Mouse (Mus musculus): Measurements from ENCODE around the gene Tjap1. TPM values are rescaled to one million over a fixed set of nuclear protein-coding genes. Genes with fewer than 3 reads are reported as not detected.

The Tjap1 gene
- polyA plus RNA-seq (2015; fragmentation: Illumina TruSeq; extraction: RNeasy Lipid Tissue Mini Kit (QIAGEN cat#74804); ENCODE audit: low read depth, low replicate concordance): 31.4 TPM

DNA sequence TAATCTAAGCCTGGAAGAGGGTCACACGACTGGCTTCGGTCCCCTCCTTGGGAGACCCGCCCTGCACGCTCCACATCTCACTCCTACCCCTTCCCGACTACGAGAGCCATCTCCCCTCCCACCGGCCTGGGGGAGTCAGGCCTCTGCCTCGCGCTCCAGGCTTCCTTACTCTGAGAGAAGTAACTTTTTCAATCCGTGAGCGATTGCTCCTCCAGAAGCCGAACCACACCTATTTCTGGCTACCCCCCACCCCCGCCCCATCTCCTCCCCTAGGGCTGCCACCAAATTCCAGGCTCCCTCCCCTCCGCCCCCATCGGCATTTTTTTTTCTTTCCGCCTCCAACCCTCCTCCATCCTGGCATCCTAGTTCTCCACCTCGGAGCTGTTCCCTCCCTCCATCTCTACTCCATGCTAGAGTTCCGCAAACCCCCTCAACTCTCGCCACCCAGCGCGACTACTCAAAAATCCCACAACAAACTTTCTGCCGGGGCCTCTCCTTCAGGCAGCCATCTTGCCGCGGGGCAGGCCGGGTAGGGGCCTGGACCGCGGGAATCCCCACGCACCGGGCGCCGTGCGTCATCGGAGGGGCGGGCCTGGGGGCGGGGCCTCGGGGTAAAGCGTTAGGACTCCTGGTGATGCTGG is at the start of gene Tjap1:
TSS of gene Tjap1 (minus strand) at position 544 of the 641 bp plus-strand sequence.

DNA sequence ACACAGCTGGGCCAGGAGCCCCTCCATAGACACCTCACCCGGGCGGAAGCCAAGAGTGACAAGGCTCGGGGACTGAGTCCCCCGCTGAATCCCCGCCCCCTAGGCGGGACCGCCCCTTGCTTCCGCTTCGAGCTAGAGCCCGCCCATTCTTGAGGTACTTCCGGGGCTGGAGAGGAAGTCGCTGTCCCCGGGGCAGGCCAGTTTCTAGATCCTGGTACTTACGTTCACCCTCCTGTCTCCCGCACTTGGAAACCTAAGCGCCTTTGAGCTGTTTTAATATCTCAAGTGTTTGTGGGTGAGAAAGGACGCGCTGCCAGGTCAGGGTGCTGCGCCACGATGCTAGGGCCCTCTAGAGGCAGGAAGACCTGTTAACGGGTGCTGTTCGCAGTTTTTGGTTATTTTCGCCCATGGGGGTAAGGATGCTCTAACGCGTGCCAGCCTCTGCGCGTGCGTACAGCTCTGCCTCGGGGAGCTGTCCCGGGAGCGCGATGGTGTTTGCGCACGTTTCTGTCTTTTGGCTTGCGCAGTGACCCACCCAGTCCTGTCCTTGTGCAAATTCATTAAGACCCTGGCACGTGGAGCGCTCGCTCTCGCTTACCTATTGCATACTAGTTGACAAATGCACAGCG is 45.2 kb upstream of the Tjap1 start, which contains the start of gene Abcc10:
TSS of gene Abcc10 (minus strand) at position 447 of the 629 bp plus-strand sequence.

DNA sequence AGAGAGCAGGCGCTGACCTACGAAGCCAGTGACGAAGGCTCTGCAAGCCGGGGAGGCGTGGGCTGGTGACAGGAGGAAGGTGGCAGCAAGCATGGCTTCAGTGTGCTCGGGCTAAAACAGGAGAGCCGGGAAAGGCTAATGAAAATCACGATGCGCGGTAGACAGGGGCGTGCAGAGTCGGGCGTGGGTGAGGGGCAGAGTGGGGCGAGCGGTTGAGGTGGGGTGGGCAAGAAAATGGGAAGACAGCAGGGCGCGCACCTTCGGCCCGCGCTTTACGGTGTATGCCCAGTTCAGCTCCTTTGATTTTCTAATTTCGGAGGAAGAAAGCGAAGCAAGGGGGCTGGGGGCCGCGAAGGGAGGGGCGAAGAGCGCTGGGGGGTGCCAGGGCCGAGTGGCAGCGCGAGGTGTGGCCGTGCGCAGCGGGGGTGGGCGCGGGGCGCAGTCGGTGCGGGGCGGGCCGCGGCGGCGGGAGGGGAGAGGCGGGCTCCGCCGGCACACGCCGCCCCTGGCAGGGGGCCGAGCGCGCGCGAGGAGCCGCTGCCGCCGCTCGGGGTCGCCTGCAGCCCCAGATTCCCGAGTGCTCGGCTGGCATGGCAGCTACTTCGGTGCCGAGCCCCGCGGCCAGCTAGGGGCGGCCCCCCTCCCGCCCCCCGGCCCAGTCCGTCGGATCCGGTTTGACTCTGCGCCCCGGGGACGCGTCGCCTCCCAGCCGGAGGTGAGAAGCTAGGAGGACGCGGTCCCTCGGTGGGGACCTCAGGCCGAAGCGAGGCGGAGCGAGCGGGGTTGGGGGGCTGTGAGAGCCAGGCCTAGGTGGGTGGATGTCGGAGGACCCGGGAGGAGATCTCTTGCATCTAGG is 14.8 kb upstream of the Tjap1 start, which contains the start of gene Dlk2:
TSS of gene Dlk2 (plus strand) at position 58 of the 856 bp plus-strand sequence.

DNA sequence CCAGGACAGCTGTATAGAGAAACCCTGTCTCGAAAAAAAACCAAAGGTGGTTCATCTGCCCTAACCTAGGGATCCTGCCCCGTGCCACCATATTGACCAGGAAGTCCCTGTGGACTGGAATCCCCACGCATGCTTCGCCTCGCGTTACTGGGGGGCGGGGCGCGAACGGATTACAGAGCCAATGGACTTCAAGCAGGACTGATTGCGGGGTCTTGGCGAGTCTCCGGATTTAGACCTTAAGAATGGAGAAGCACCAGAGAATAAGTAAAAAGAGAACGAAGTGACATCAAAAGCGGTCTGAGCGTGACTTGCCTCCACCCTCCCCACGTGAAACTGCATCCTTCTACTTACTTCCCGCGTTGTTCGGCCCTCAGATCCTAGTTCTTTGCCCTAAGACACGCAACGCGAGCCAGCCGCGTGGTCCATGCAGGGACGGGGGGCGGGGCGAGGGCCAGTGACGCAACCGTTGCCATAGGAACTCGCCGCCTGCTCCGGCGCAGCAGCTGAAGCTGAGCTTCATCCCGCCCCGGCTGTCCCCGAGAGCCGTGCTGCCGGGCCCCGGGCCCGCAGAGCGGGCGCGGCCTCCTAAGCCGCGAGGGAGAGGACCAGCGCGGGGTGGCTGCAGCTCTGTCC is 29.3 kb downstream of the Tjap1 start, which contains the start of gene Lrrc73:
TSS of gene Lrrc73 (plus strand) at position 80 of the 633 bp plus-strand sequence.

DNA sequence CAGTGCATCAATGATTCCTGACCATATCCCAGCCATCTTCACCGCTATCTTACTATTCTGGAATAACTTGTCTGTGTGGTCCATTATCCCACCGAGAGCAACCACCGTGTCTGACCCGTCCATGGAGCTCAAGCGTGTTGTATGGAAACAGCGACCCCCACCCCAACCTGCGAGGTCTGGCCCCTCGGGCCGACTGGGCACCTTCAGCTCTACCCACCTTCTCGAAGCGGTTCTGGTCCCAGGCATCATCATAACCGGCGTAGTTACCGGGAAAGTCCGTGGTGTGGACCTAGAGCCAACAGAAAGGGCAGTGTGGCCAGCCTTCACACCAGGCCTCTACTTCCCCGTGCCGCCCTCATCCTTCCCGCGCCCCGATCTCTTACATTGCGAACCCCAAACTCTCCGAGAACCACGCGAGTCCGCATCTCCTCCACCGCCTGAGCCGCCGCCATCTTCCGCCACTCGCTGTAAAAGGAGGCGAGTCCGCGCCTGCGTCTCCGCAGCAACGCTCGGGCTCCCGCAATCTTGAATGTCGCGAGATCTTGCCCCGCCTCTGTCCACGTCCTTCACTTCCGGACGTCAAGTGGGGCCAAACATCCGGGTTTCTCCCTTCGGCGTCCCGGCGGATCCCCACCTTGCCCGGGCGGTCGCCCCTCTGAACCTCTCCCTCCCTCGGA is 35.2 kb downstream of the Tjap1 start, which contains the start of the genes Polr1c and Yipf3:
TSS of gene Polr1c (minus strand) at position 543 of the 677 bp plus-strand sequence.
TSS of gene Yipf3 (plus strand) at position 569 of the 677 bp plus-strand sequence.

Other genes with a start within 250 kb of the Tjap1 start
- gene Mrps18a, start 172.0 kb downstream of the Tjap1 start, polyA plus RNA-seq (2015; fragmentation: Illumina TruSeq; extraction: RNeasy Lipid Tissue Mini Kit (QIAGEN cat#74804); ENCODE audit: low read depth, low replicate concordance): 130 TPM
- gene Rsph9, start 138.8 kb downstream of the Tjap1 start, polyA plus RNA-seq (2015; fragmentation: Illumina TruSeq; extraction: RNeasy Lipid Tissue Mini Kit (QIAGEN cat#74804); ENCODE audit: low read depth, low replicate concordance): 23.4 TPM
- gene Mad2l1bp, start 129.5 kb downstream of the Tjap1 start, polyA plus RNA-seq (2015; fragmentation: Illumina TruSeq; extraction: RNeasy Lipid Tissue Mini Kit (QIAGEN cat#74804); ENCODE audit: low read depth, low replicate concordance): 16.5 TPM
- gene Gtpbp2, start 122.0 kb downstream of the Tjap1 start, polyA plus RNA-seq (2015; fragmentation: Illumina TruSeq; extraction: RNeasy Lipid Tissue Mini Kit (QIAGEN cat#74804); ENCODE audit: low read depth, low replicate concordance): 86.9 TPM
- 3.9 TPM for gene Polh, start 80.4 kb downstream of the Tjap1 start, polyA plus RNA-seq (2015; fragmentation: Illumina TruSeq; extraction: RNeasy Lipid Tissue Mini Kit (QIAGEN cat#74804); ENCODE audit: low read depth, low replicate concordance)
- 28.6 TPM for gene Xpo5, start 80.2 kb downstream of the Tjap1 start, polyA plus RNA-seq (2015; fragmentation: Illumina TruSeq; extraction: RNeasy Lipid Tissue Mini Kit (QIAGEN cat#74804); ENCODE audit: low read depth, low replicate concordance)
- 41.5 TPM for gene Polr1c, start 35.0 kb downstream of the Tjap1 start, polyA plus RNA-seq (2015; fragmentation: Illumina TruSeq; extraction: RNeasy Lipid Tissue Mini Kit (QIAGEN cat#74804); ENCODE audit: low read depth, low replicate concordance)
- 66.5 TPM for gene Yipf3, start 34.9 kb downstream of the Tjap1 start, polyA plus RNA-seq (2015; fragmentation: Illumina TruSeq; extraction: RNeasy Lipid Tissue Mini Kit (QIAGEN cat#74804); ENCODE audit: low read depth, low replicate concordance)
- 44.4 TPM for gene Lrrc73, start 29.5 kb downstream of the Tjap1 start, polyA plus RNA-seq (2015; fragmentation: Illumina TruSeq; extraction: RNeasy Lipid Tissue Mini Kit (QIAGEN cat#74804); ENCODE audit: low read depth, low replicate concordance)
- gene Dlk2, start 14.4 kb upstream of the Tjap1 start, polyA plus RNA-seq (2015; fragmentation: Illumina TruSeq; extraction: RNeasy Lipid Tissue Mini Kit (QIAGEN cat#74804); ENCODE audit: low read depth, low replicate concordance): 36.9 TPM
- 5.0 TPM for gene Abcc10, start 45.3 kb upstream of the Tjap1 start, polyA plus RNA-seq (2015; fragmentation: Illumina TruSeq; extraction: RNeasy Lipid Tissue Mini Kit (QIAGEN cat#74804); ENCODE audit: low read depth, low replicate concordance)
- 30.7 TPM for gene Zfp318, start 100.7 kb upstream of the Tjap1 start, polyA plus RNA-seq (2015; fragmentation: Illumina TruSeq; extraction: RNeasy Lipid Tissue Mini Kit (QIAGEN cat#74804); ENCODE audit: low read depth, low replicate concordance)
- 2.9 TPM for gene Crip3, start 145.9 kb upstream of the Tjap1 start, polyA plus RNA-seq (2015; fragmentation: Illumina TruSeq; extraction: RNeasy Lipid Tissue Mini Kit (QIAGEN cat#74804); ENCODE audit: low read depth, low replicate concordance)
- gene Slc22a7, start 155.4 kb upstream of the Tjap1 start, polyA plus RNA-seq (2015; fragmentation: Illumina TruSeq; extraction: RNeasy Lipid Tissue Mini Kit (QIAGEN cat#74804); ENCODE audit: low read depth, low replicate concordance): not detected
- gene Ttbk1, start 204.6 kb upstream of the Tjap1 start, polyA plus RNA-seq (2015; fragmentation: Illumina TruSeq; extraction: RNeasy Lipid Tissue Mini Kit (QIAGEN cat#74804); ENCODE audit: low read depth, low replicate concordance): 47.4 TPM
- gene Dnph1, start 213.7 kb upstream of the Tjap1 start, polyA plus RNA-seq (2015; fragmentation: Illumina TruSeq; extraction: RNeasy Lipid Tissue Mini Kit (QIAGEN cat#74804); ENCODE audit: low read depth, low replicate concordance): 5.6 TPM